Mouse (Mus musculus) ES-E14 (cell line): ENCODE data around the gene Foxp2. TPM values are rescaled to one million over a fixed set of nuclear protein-coding genes. Genes with fewer than 3 reads are reported as not detected.

Source experiments
- DNase-seq: peaks from one replicate; pipeline ENCODE4 v3.0.0-alpha.2; 2013; ENCODE audit warnings: low read depth, low spot score
- H3K27ac ChIP-seq: 2 replicates; pipeline ENCODE4 v1.5.1; 2012; ENCODE audit warnings: low read depth, mild to moderate bottlenecking, low read length, moderate library complexity, mixed read lengths; ENCODE audit not compliant: poor library complexity, insufficient read depth, severe bottlenecking
- H3K36me3 ChIP-seq: 2 replicates; pipeline ENCODE4 v1.6.1; 2012; ENCODE audit warnings: mild to moderate bottlenecking, low read length, moderate library complexity, mixed read lengths; ENCODE audit not compliant: control insufficient read depth, poor library complexity, insufficient read depth, severe bottlenecking
- H3K4me1 ChIP-seq, 2 experiments: fragments of 150-350 bp in 1 of 2; sonication (generic) in 1 of 2; 2 replicates each; pipeline ENCODE4 v1.6.1; 2012; ENCODE audit warnings: low read length in 2 of 2, mild to moderate bottlenecking in 1 of 2, mixed read lengths in 1 of 2; ENCODE audit not compliant: control insufficient read depth in 2 of 2, insufficient read depth in 2 of 2, poor library complexity in 1 of 2
- H3K4me3 ChIP-seq, 2 experiments: fragments of 150-350 bp in 1 of 2; sonication (generic) in 1 of 2; 2 replicates each; pipeline ENCODE4 v1.5.1; 2012; ENCODE audit warnings: low read length in 2 of 2, low read depth in 1 of 2, mild to moderate bottlenecking in 1 of 2, mixed read lengths in 1 of 2; ENCODE audit not compliant: insufficient read depth in 1 of 2, poor library complexity in 1 of 2, severe bottlenecking in 1 of 2
- H3K9ac ChIP-seq: 2 replicates; pipeline ENCODE4 v1.6.1; 2012; ENCODE audit warnings: low read depth, mild to moderate bottlenecking, low read length, mixed read lengths; ENCODE audit not compliant: poor library complexity, insufficient read depth, severe bottlenecking
- H3K9me3 ChIP-seq: fragments of 150-350 bp; sonication (generic); 2 replicates; pipeline ENCODE4 v1.6.1; 2012; ENCODE audit warnings: low read depth, mild to moderate bottlenecking, low read length; ENCODE audit not compliant: control insufficient read depth, insufficient read depth
- CHD2 ChIP-seq: IDR thresholded peaks from 2 replicates; pipeline ENCODE4 v1.6.1; 2014; ENCODE audit warnings: mild to moderate bottlenecking, low read depth, low read length, inconsistent platforms
- HCFC1 ChIP-seq: IDR thresholded peaks from 2 replicates; pipeline ENCODE4 v1.6.1; 2012; ENCODE audit warnings: low read length, inconsistent platforms, borderline replicate concordance; ENCODE audit not compliant: insufficient read depth
- MAFK ChIP-seq: IDR thresholded peaks from 2 replicates; pipeline ENCODE4 v1.6.1; 2014; ENCODE audit warnings: mild to moderate bottlenecking, low read depth, low read length, inconsistent platforms; ENCODE audit not compliant: insufficient read depth
- ZC3H11A ChIP-seq: IDR thresholded peaks from 2 replicates; pipeline ENCODE4 v1.6.1; 2012; ENCODE audit warnings: low read depth, mild to moderate bottlenecking, inconsistent platforms, low read length, borderline replicate concordance
- ZNF384 ChIP-seq: IDR thresholded peaks from 2 replicates; pipeline ENCODE4 v1.6.1; 2012; ENCODE audit warnings: low read depth, low read length, inconsistent platforms
- in situ Hi-C, 2 experiments: fragments of 600-800 bp; cut with MboI; formaldehyde crosslinking; loops; one replicate each; pipeline ENCODE4 v1.15.1; 2025; ENCODE audit warnings: low sequenced_read_pairs in 2 of 2, inconsistent platforms in 1 of 2; ENCODE audit not compliant: unreplicated experiment in 2 of 2
- total RNA-seq: library from RNA; depleted of rRNA; stranded (reverse); fragments of 300-350 nt; gene quantifications from 2 replicates; pipeline ENCODE4 v1.2.3, GENCODE M21; 2012; rRNA removed

The Foxp2 gene
- total RNA-seq, 1 experiment = 0.09 TPM

- H3K4me1 ChIP-seq = no peaks in the 10 kb centered on the region
- no peak overlapping the region for H3K27ac ChIP-seq
- no peak overlapping the region for H3K9ac ChIP-seq
- H3K4me3 ChIP-seq = no peak overlapping the region
- no peak for TF ChIP-seq CHD2
- no peak for TF ChIP-seq MAFK
- no peak for TF ChIP-seq ZC3H11A
- TF ChIP-seq HCFC1 = no peak
- no peak for TF ChIP-seq ZNF384
- DNase-seq = no peak
- H3K36me3 ChIP-seq = no peaks in the 10 kb centered on the region
- H3K9me3 ChIP-seq = no peaks in the 10 kb centered on the region
- in situ Hi-C loops = no loop called here
Observed at GRCm38 (mm10) chr6:15459701-15460100, 558.6 kb downstream of the Foxp2 start.

DNA sequence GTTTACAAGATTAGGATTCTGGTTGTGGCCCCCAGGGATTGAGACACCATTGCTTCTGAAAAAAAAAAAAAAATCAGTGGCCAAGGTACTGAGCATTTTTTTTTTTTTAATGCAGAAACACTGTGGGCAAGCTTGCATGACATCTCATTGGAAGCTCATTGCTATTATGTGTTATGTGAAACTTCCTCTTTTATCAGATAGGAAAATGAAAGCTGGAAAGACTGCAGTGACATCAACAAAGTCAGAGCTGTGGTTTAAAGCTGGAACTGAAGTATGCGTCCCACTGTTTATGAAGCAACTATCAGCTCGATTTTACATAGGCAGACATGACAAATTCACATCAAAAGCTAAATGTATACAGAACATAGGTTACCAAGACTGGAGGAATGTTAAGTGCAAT lies 562.2 kb downstream of the Foxp2 start:
- no peak for DNase-seq
- no peaks in the 10 kb centered on the region for H3K36me3 ChIP-seq
- in situ Hi-C loops = no loop called here
- H3K9me3 ChIP-seq = no peaks in the 10 kb centered on the region
- no peaks in the 10 kb centered on the region for H3K4me1 ChIP-seq
- H3K27ac ChIP-seq = no peak overlapping the region
- TF ChIP-seq MAFK (no peak), HCFC1 (no peak), CHD2 (no peak), ZNF384 (no peak), ZC3H11A (no peak)
- no peak overlapping the region for H3K9ac ChIP-seq
- no peak overlapping the region for H3K4me3 ChIP-seq

DNA sequence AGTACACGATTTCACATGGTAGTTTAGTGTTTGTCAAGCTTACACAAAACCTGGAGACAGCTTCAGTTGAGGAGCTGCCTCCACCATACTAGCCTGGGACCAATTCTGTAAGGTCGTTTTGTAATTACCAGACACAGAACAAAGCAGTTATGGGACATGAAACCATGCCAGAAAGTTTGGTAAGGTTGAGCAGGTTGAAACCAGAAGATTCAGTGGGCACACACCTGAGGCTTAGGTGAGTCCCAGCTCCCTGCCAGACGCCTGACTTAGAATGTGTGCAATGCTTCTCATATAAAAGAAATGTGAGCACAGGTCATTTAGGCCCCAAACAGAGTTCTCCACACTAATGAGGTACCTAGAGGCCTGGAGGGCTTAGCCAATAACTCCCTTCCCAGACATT lies 564.3 kb downstream of the Foxp2 start:
- in situ Hi-C loops = no loop called here
- TF ChIP-seq ZC3H11A (no peak), MAFK (no peak), CHD2 (no peak), HCFC1 (no peak), ZNF384 (no peak)
- Histone ChIP-seq H3K4me3 (no peak overlapping the region), H3K9ac (no peak overlapping the region), H3K36me3 (no peaks in the 10 kb centered on the region), H3K27ac (no peak overlapping the region), H3K9me3 (no peaks in the 10 kb centered on the region), H3K4me1 (no peaks in the 10 kb centered on the region)
- DNase-seq = no peak

DNA sequence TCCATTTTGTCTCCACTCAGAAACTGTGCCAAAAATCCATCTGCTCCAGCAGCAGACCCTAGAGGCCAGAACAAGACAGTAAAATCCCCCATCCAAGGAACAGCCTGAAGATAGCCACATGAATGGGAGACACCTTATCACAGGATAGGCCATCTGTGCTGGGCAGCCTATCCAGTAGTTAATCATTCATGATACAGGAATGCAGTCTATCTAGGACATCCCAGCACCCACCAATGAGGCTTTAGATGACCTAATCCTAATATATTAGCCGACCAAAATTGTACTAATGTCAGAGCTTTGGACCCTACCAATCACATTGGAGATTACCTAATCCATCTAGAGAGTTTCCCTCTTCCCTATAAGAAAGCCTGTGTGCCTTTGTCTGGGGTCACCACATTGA lies 565.5 kb downstream of the Foxp2 start:
- no peak for DNase-seq
- Histone ChIP-seq H3K36me3 (no peaks in the 10 kb centered on the region), H3K9ac (no peak overlapping the region), H3K4me1 (no peaks in the 10 kb centered on the region), H3K9me3 (no peaks in the 10 kb centered on the region), H3K4me3 (no peak overlapping the region), H3K27ac (no peak overlapping the region)
- in situ Hi-C loops = no loop called here
- no peak for TF ChIP-seq ZNF384

DNA sequence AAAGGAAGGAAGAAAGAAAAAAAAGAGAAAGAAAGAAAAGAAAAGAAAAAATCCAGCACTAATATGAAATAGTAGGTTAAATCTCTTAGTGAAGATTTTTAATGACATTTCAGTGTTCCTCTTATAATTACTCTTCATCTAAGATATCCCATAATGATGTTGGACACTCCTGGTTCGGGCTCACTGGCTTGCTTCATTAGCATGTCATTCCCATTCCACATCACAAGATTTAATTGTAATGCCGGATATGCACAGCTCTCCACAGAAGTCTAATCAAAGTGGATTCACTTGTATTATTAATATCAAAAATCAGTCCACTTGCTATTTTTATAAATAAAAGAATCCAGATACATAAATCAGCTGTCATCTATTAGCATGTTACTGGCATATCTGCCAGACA lies 585.8 kb downstream of the Foxp2 start:
- DNase-seq = no peak
- H3K9ac ChIP-seq = no peak overlapping the region
- no peaks in the 10 kb centered on the region for H3K9me3 ChIP-seq
- H3K36me3 ChIP-seq = no peaks in the 10 kb centered on the region
- TF ChIP-seq ZC3H11A = no peak
- TF ChIP-seq CHD2 = no peak
- no peak for TF ChIP-seq HCFC1
- TF ChIP-seq ZNF384 = no peak
- TF ChIP-seq MAFK = no peak
- H3K27ac ChIP-seq = no peak overlapping the region
- H3K4me1 ChIP-seq = no peaks in the 10 kb centered on the region
- no peak overlapping the region for H3K4me3 ChIP-seq
- in situ Hi-C loops = no loop called here

Other genes starting within 250 kb of the Foxp2 start
- not detected in 2 replicates for gene Ppp1r3a, start 146.1 kb upstream of the Foxp2 start, total RNA-seq